Mouse (Mus musculus) E14TG2a.4 (cell line): Measurements from ENCODE around the gene March10.

Source experiments
- H3K27me3 ChIP-seq: 2 replicates; pipeline ENCODE4 v1.6.1; 2014; ENCODE audit warnings: low read length, control low read depth; ENCODE audit not compliant: insufficient read depth
- H3K36me3 ChIP-seq: 2 replicates; pipeline ENCODE4 v1.6.1; 2014; ENCODE audit warnings: low read length, control low read depth; ENCODE audit not compliant: insufficient read depth
- H3K4me1 ChIP-seq: replicated peaks from 2 replicates; pipeline ENCODE4 v1.6.1; 2014; ENCODE audit warnings: low read depth, low read length, control low read depth
- H3K4me3 ChIP-seq: replicated peaks from 2 replicates; pipeline ENCODE4 v1.5.1; 2014; ENCODE audit warnings: mild to moderate bottlenecking, low read length
- H3K9me3 ChIP-seq: 2 replicates; pipeline ENCODE4 v1.6.1; 2014; ENCODE audit warnings: low read length, control low read depth
- CTCF ChIP-seq: conservative IDR thresholded peaks from 2 replicates; pipeline ENCODE4 v1.5.1; 2014; ENCODE audit warnings: low read length
- NANOG ChIP-seq: IDR thresholded peaks from 2 replicates; pipeline ENCODE4 v1.6.1; 2014; ENCODE audit warnings: borderline replicate concordance, low read length, mixed read lengths
- POU5F1 ChIP-seq: IDR thresholded peaks from 2 replicates; pipeline ENCODE4 v1.6.1; 2014; ENCODE audit warnings: low read length, borderline replicate concordance

The March10 gene

GRCm38 (mm10) chr11:105373881-105374280, 82.7 kb downstream of the March10 start:
- peaks cover 6% of the 10 kb centered on the region; the same call in 1 of the 2 replicates for H3K4me1 ChIP-seq
- no peak overlapping the region for H3K4me3 ChIP-seq
- H3K9me3 ChIP-seq = no peaks in the 10 kb centered on the region
- no peaks in the 10 kb centered on the region for H3K36me3 ChIP-seq
- H3K27me3 ChIP-seq = 0 out of 2 replicates have a peak, but pooled peaks cover 2% of the 10 kb centered on the region
- TF ChIP-seq CTCF (no peak), POU5F1 (no peak), NANOG (no peak)

GRCm38 (mm10) chr11:105371818-105372217, 84.7 kb downstream of the March10 start:
- Histone ChIP-seq H3K9me3 (no peaks in the 10 kb centered on the region), H3K36me3 (no peaks in the 10 kb centered on the region), H3K4me1 (peaks cover 8% of the 10 kb centered on the region; the same call in 1 of the 2 replicates), H3K27me3 (peaks cover 2% of the 10 kb centered on the region; the same call in 1 of the 2 replicates), H3K4me3 (no peak overlapping the region)
- TF ChIP-seq POU5F1 = no peak
- no peak for TF ChIP-seq NANOG
- TF ChIP-seq CTCF = no peak

- no peak for TF ChIP-seq NANOG
- TF ChIP-seq CTCF = no peak
- no peak for TF ChIP-seq POU5F1
- Histone ChIP-seq H3K4me1 (peaks cover 21% of the 10 kb centered on the region), H3K4me3 (no peak overlapping the region), H3K9me3 (no peaks in the 10 kb centered on the region), H3K36me3 (no peaks in the 10 kb centered on the region), H3K27me3 (peaks cover 7% of the 10 kb centered on the region; the same call in 1 of the 2 replicates)
Measured at GRCm38 (mm10) chr11:105369526-105370386, 86.8 kb downstream of the March10 start.

GRCm38 (mm10) chr11:105368833-105369232, 87.7 kb downstream of the March10 start:
- no peaks in the 10 kb centered on the region for H3K36me3 ChIP-seq
- peaks cover 28% of the 10 kb centered on the region for H3K4me1 ChIP-seq
- no peak overlapping the region for H3K4me3 ChIP-seq
- H3K9me3 ChIP-seq = no peaks in the 10 kb centered on the region
- H3K27me3 ChIP-seq = peaks cover 16% of the 10 kb centered on the region
- TF ChIP-seq POU5F1 (no peak), CTCF (no peak), NANOG (no peak)

DNA sequence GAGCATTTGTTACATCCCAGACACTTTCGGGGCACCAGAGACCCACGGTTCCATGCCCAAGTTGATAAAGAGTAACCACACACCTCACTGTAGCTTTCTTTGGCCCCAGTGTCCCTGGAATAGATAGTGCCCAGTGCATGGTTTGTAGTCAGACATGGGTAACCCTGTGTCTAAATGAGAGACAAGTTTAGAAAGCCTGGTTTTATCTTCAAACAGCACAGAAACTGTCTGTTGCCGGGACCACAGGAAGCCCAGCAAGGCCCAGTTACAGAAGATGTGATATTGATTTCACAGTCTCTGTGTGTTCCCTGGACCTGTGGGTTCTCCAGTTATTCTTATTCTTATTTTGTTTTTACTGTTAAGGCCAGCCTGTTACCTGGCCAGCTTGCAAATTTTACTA, 89.4 kb downstream of the March10 start:
- H3K9me3 ChIP-seq = no peaks in the 10 kb centered on the region
- H3K27me3 ChIP-seq = peaks cover 28% of the 10 kb centered on the region
- TF ChIP-seq CTCF (no peak), POU5F1 (no peak), NANOG (no peak)

DNA sequence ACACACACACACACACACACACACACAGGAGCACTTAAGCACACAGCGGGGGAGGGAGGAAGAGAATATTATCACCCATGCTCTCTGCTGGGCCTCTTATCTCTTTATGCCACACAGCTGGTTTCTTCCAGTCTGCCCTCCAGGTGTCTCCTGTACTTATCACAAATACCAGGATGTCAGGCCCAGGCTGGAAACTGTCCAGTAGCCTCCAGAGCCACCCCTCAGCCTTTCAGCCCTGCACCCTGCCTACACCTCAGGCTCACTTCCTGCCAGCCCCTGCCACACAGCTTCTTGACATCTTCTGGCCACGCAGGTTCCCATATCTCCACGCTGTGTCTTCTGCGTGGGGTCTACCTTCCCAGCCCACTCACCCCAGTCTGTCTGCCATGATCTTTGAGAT, 90.5 kb downstream of the March10 start:
- peaks cover 33% of the 10 kb centered on the region for H3K4me1 ChIP-seq
- H3K4me3 ChIP-seq = no peak overlapping the region
- peaks cover 36% of the 10 kb centered on the region for H3K27me3 ChIP-seq
- H3K36me3 ChIP-seq = no peaks in the 10 kb centered on the region
- no peaks in the 10 kb centered on the region for H3K9me3 ChIP-seq
- TF ChIP-seq NANOG = no peak
- TF ChIP-seq CTCF = no peak
- no peak for TF ChIP-seq POU5F1

More for the DNA sequence above, 89.4 kb downstream of the March10 start:
- no peaks in the 10 kb centered on the region for H3K36me3 ChIP-seq
- peaks cover 33% of the 10 kb centered on the region for H3K4me1 ChIP-seq
- H3K4me3 ChIP-seq = no peak overlapping the region

DNA sequence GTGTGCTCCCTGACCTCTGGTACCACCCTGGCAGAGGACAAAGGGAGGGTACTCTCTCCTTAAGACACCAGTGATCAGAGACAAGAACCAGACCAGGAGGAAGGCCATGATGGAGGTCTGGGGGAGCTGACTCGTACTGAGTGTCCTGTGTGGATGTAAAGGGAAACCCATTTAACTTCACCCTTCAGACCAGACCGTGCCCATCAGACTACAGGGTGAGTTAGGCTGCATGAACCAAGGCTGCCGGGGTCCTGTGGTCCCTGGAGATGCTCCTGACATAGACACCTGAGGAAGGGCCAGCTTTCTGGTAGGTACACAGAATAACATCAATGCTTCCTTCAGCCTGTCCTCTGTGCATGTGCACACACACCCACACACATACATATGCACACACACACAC, 90.9 kb downstream of the March10 start:
- H3K36me3 ChIP-seq = no peaks in the 10 kb centered on the region
- no peak overlapping the region for H3K4me3 ChIP-seq
- H3K9me3 ChIP-seq = no peaks in the 10 kb centered on the region
- H3K27me3 ChIP-seq = peaks cover 37% of the 10 kb centered on the region
- H3K4me1 ChIP-seq = peaks cover 33% of the 10 kb centered on the region
- TF ChIP-seq CTCF (no peak), POU5F1 (no peak), NANOG (no peak)

DNA sequence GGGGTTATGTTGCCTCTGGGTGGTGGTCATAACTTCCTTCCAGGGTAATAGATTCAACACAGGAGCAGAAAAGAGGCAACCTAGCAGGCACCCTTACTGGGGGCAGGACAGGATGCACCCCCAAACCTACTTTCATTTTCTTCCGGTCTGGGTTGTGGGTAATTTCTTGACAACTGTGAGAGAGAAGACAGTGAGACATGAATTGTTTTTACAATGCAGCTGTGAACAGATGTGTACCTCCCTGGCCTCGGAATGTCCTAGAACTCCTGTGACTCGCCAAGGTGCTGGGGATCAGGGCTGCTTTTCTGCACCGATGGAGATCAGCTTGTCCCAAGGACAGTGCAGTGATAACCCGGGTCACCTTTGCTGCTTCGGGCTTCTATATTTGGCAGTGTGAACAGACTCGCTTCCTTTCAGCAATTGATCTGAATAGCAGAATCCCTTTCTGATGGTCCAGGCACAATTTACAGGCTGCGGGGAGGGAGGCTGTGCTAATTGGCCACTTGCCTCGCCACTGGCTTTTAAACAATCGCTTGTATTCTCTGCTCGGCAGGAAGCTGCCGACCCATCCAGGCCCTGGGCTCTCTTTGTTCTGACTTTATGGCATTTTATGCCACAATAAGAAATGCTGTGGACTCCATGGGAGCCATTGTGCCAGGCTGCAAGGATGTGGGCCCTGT, 92.0 kb downstream of the March10 start:
- H3K27me3 ChIP-seq = peaks cover 40% of the 10 kb centered on the region
- H3K4me1 ChIP-seq = peaks cover 33% of the 10 kb centered on the region
- TF ChIP-seq NANOG (no peak), POU5F1 (no peak), CTCF (no peak)
- no peaks in the 10 kb centered on the region for H3K9me3 ChIP-seq
- no peak overlapping the region for H3K4me3 ChIP-seq
- H3K36me3 ChIP-seq = no peaks in the 10 kb centered on the region
